Comparison of ENCODE assay signal across 13 mouse cellular contexts in genomic region chr9:56869552-56869951, GRCm38 (mm10). TPM values are rescaled to one million over a fixed set of nuclear protein-coding genes. Genes with fewer than 3 reads are reported as not detected.
DNase-seq lines count a peak whose midpoint lies in the region; TF ChIP-seq lines count a peak whose summit lies in the region.
"Had no signal": no experiment of that assay in that cellular context is flagged by ENCODE, and none has a peak within 500 bp of the region (broad histone marks: within the 10 kb centered on the region; RNA-seq: fewer than 3 reads in every experiment).

No protein-coding gene starts in this region.

- no peaks in the 10 kb centered on the region for H3K9me3 ChIP-seq in hindbrain, embryonic 10.5 days
- H3K9me3 ChIP-seq: hindbrain, embryonic 12.5 days; liver, embryonic 13.5 days had no signal

- H3K36me3 ChIP-seq in hindbrain, embryonic 10.5 days = no peaks in the 10 kb centered on the region
- no peaks in the 10 kb centered on the region for H3K36me3 ChIP-seq in thymus, adult 2 months (ENCODE audit: control insufficient read depth, insufficient read depth, low read length)
- H3K36me3 ChIP-seq: hindbrain, embryonic 12.5 days; liver, embryonic 13.5 days had no signal

- peak overlapping the region; percentile 76 for H3K27ac ChIP-seq in left cerebral cortex, adult 2 months
- no peak overlapping the region for H3K27ac ChIP-seq in hindbrain, embryonic 10.5 days
- H3K27ac ChIP-seq in thymus, adult 2 months (ENCODE audit: control insufficient read depth, insufficient read depth, low read length) = no peak overlapping the region
- H3K27ac ChIP-seq: hindbrain, embryonic 12.5 days; liver, embryonic 13.5 days had no signal

- peaks cover 38% of the 10 kb centered on the region for H3K27me3 ChIP-seq in hindbrain, embryonic 10.5 days (ENCODE audit: insufficient read depth, poor library complexity, severe bottlenecking)
- H3K27me3 ChIP-seq in thymus, adult 2 months (ENCODE audit: control insufficient read depth, insufficient read depth, low read length) = no peaks in the 10 kb centered on the region

- peaks cover 36% of the 10 kb centered on the region for H3K4me1 ChIP-seq in hindbrain, embryonic 10.5 days (replicated peaks)
- peaks cover 6% of the 10 kb centered on the region; the same call in 1 of the 2 replicates for H3K4me1 ChIP-seq in thymus, adult 2 months (replicated peaks; ENCODE audit: control insufficient read depth, insufficient read depth, low read length)

- intact Hi-C loops in heart, postnatal 10 days (cut with DNase I) = no loop called here
- intact Hi-C loops in left cerebral cortex, adult 2 months (cut with DNase I) = no loop called here

- no peak overlapping the region for H3K4me3 ChIP-seq in left cerebral cortex, adult 2 months
- H3K4me3 ChIP-seq in hindbrain, embryonic 10.5 days = no peak overlapping the region
- no peak overlapping the region for H3K4me3 ChIP-seq in thymus, adult 2 months (ENCODE audit: control insufficient read depth, insufficient read depth, low read length)
- H3K4me3 ChIP-seq: hindbrain, embryonic 12.5 days; liver, embryonic 13.5 days had no signal

- TF ChIP-seq POLR2A in thymus, adult 2 months (IDR thresholded peaks at IDR 0.05; ENCODE audit: control insufficient read depth, extremely low read depth, insufficient read depth, low read length, poor library complexity) = no peak

- TF ChIP-seq CTCF in left cerebral cortex, adult 2 months (IDR thresholded peaks at IDR 0.05) = no peak
- TF ChIP-seq CTCF in thymus, adult 2 months (IDR thresholded peaks at IDR 0.05; ENCODE audit: borderline replicate concordance, control insufficient read depth, extremely low read depth, insufficient read depth, low read length, poor library complexity) = no peak

- 83% methylated on average over 13 of the region's 13 CpGs for WGBS in hindbrain, embryonic 10.5 days
- WGBS in thymus, adult 2 months = 81% methylated on average over 13 of the region's 13 CpGs

- peak; percentile 91 for DNase-seq in heart, adult 11 months
- DNase-seq in heart, postnatal 10 days = no peak
- DNase-seq in NIH3T3 (ENCODE audit: low read depth) = peak; percentile 58
- peak; percentile 84 for DNase-seq in kidney, adult 18-20 months
- peak; percentile 67 to 79 for DNase-seq in left cerebral cortex, adult 2 months (ENCODE audit: extremely low spot score in 1 of 2, low spot score in 2 of 2)
- no peak for DNase-seq in B cell, adult 2 months
- no peak for DNase-seq in hindbrain, embryonic 10.5 days (ENCODE audit: low spot score)
- no peak for DNase-seq in thymus, adult 2 months
- DNase-seq: cerebellum, postnatal 36 days; liver, embryonic 13.5 days had no signal

RNA-seq across cellular contexts. Expression of gene Cspg4, which starts 4.7 kb away (rescaled TPM):
- total RNA-seq in heart, postnatal 10 days (2021) = 10 to 100 TPM; 42.6 to 43.4 TPM
- 10 to 100 TPM; 15.2 to 15.9 TPM for total RNA-seq in left cerebral cortex, adult 2 months (2021)
- 1.9 and 2.0 TPM in 2 replicates for polyA plus RNA-seq in hindbrain, embryonic 10.5 days (2016; fragmentation: Nextera tagmentation; extraction: Ambion mirVana)
- 3.5 and 3.6 TPM in 2 replicates for polyA plus RNA-seq in thymus, adult 2 months (2012; rRNA removed)
- polyA plus RNA-seq: CD4-positive, CD25-positive, alpha-beta regulatory T cell, adult 4 months had no signal

RNA-seq across cellular contexts. Expression of gene Odf3l1, which starts 5.1 kb away (rescaled TPM):
- total RNA-seq in heart, postnatal 10 days (2021) = under 1 TPM in 1 of 2 experiments, not detected in 1; 0.32 TPM
- not detected for total RNA-seq in left cerebral cortex, adult 2 months (2021)
- 0.14 TPM in 1 of 2 replicates, not detected in the other for polyA plus RNA-seq in hindbrain, embryonic 10.5 days (2016; fragmentation: Nextera tagmentation; extraction: Ambion mirVana)
- polyA plus RNA-seq in thymus, adult 2 months (2012; rRNA removed) = 2.2 TPM in 2 replicates
- polyA plus RNA-seq: activated CD4-positive, CD25-positive, alpha-beta regulatory T cell, adult 4 months; CD4-positive, CD25-positive, alpha-beta regulatory T cell, adult 4 months; liver, embryonic 13.5 days had no signal

RNA-seq across cellular contexts. Expression of gene Snx33, which starts 58.6 kb away (rescaled TPM):
- total RNA-seq in heart, postnatal 10 days (2021) = 10 to 100 TPM; 11.5 to 13.1 TPM
- total RNA-seq in left cerebral cortex, adult 2 months (2021) = 1 to 10 TPM; 5.8 to 7.3 TPM
- 6.7 and 9.2 TPM in 2 replicates for polyA plus RNA-seq in hindbrain, embryonic 10.5 days (2016; fragmentation: Nextera tagmentation; extraction: Ambion mirVana)
- 15.0 and 15.6 TPM in 2 replicates for polyA plus RNA-seq in thymus, adult 2 months (2012; rRNA removed)

Comparison
In these comparisons a context has a peak if more than half of its experiments do, and no peak if none do; other contexts are left out.
1. DNase-seq: peak in heart, adult 11 months (single experiment), NIH3T3 (single experiment), kidney, adult 18-20 months (single experiment) and left cerebral cortex, adult 2 months (2 of 2); none in heart, postnatal 10 days (0 of 2), B cell, adult 2 months (0 of 2), hindbrain, embryonic 10.5 days (single experiment) and thymus, adult 2 months (single experiment).